Mouse (Mus musculus) gastrocnemius, postnatal 4 days (tissue): Measurements from ENCODE around the gene Gm20716. TPM values are rescaled to one million over a fixed set of nuclear protein-coding genes. Genes with fewer than 3 reads are reported as not detected.
"Not testable (repeated sequence)": the region's sequence is repeated elsewhere in the genome, so short reads cannot be mapped to it uniquely, and the experiment has no call there.

Source experiments
- DNase-seq, 2 experiments: peaks; one replicate each; pipeline ENCODE4 v3.0.0; 2021 to 2022; ENCODE audit warnings: low spot score in 2 of 2, mixed read lengths in 2 of 2
- microRNA-seq: library from miRNA; unstranded; fragments of <30 nt; microRNA quantifications from one replicate; pipeline ENCODE4 v1.2.0, GENCODE M21; 2021
- total RNA-seq, 2 experiments: library from RNA; stranded (reverse); gene quantifications; 2 replicates each; pipeline ENCODE4 v1.2.3; 2021

Gm20716 gene
- total RNA-seq, 2 experiments from 2014 or later, result 23.3 to 26.0 TPM

- no peak for DNase-seq
Measured at GRCm38 (mm10) chr2:168167781-168168180, 62.4 kb downstream of the Gm20716 start.

- peak in 1 of 2 experiments; percentile 30 for DNase-seq
Measured at GRCm38 (mm10) chr2:168166750-168167460, 63.3 kb downstream of the Gm20716 start.

GRCm38 (mm10) chr2:168161978-168162377, 68.2 kb downstream of the Gm20716 start:
- DNase-seq, result no peak

DNA sequence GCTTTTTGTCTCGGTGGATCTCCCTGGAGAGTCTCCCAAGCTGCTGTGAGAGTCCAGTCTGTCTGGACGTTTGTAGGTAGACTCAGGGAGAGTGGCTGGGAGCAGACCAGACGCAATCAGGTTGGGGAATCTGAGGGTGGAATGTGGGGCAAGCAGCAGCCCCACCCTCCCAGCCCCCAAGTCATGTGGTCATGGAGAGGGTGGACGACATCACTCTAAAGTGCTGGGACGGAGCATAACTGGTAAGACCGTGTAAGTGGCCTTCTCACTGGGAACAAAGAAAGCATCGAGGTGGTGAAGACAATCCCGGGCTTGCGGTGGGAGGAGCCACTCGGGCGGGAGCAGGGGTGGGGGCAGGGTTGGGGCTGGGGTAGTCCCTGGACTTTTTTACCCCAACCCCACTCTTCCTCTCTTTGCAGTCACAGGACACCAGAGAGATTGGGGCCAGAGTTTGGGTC, 68.6 kb downstream of the Gm20716 start:
- DNase-seq, result no peak

DNA sequence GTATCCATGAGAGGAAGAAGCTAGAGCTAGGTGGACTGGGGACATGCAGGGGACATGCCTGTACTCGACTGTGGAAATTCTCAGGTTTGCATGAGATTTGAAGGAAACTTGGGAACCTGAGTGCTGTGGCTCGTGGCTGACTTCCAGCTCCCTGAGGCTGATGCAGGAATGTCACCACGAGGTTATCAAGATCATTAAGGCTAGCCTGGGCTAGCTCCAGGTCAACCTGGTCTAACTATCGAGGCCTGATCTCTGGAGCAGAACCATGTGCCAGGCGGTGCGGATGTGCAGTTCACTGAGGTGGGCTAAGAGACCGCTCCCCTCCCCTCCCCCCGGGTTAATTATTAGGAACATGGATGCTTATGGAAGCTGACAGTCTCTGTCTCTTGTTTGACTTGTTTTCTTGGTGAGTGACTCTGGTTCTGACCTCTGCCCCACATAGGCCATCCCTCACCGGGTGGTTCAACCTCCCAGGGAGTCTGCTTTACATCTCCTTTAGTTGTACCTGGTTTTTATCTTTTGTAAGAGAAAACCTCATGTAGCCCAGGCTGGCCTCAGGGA, 69.7 kb downstream of the Gm20716 start:
- DNase-seq, result no peak

DNA sequence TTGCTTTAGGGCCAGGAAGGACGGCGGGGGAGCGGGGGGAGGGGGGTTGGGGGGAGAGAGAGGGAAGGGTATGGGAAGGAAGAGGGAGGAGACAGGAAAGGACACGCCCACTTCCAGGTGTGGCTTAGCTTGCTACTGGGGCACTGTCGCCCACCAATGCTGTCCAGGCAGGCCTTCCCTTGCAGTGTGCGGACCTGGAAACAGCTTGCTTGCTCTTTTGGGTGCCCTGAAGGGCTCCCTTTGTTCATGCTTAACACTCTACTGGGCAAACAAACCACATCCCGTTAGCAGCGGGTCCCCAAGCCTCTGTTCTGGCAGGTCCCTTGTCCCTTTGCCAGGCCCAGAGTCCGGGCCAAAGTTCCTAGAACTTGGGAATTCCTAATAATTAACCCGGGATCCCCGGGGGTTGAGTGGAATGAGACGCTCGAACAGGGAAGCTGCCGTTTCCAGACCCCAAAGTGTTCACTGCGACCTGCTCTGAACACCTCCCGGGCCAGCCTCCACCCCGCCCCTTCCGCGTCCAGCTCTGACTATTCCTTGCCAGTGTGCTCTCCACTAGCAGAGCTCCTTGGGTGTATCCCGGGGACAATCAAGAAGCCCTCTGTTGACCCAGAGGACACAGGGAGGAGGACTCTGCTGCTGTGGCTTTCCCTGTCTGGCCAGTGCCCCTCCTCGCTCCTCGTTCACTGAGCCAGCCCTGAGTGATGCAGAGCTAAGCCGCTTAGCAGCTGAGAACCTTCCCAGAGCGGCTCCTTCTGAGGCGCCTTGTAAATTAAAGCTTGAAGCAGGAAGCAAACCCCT, 71.1 kb downstream of the Gm20716 start:
- peak in 1 of 2 experiments; percentile 19 for DNase-seq

GRCm38 (mm10) chr2:168157974-168158373, 72.2 kb downstream of the Gm20716 start:
- not testable (repeated sequence) for DNase-seq

GRCm38 (mm10) chr2:168156361-168156760, 73.8 kb downstream of the Gm20716 start:
- DNase-seq, result no peak

- no peak for DNase-seq
Measured at GRCm38 (mm10) chr2:168155666-168156065, 74.5 kb downstream of the Gm20716 start.

- peak; percentile 73 to 86 for DNase-seq
Measured at GRCm38 (mm10) chr2:168154090-168154881, 75.9 kb downstream of the Gm20716 start.

GRCm38 (mm10) chr2:168149241-168149640, 80.9 kb downstream of the Gm20716 start:
- no peak for DNase-seq

DNA sequence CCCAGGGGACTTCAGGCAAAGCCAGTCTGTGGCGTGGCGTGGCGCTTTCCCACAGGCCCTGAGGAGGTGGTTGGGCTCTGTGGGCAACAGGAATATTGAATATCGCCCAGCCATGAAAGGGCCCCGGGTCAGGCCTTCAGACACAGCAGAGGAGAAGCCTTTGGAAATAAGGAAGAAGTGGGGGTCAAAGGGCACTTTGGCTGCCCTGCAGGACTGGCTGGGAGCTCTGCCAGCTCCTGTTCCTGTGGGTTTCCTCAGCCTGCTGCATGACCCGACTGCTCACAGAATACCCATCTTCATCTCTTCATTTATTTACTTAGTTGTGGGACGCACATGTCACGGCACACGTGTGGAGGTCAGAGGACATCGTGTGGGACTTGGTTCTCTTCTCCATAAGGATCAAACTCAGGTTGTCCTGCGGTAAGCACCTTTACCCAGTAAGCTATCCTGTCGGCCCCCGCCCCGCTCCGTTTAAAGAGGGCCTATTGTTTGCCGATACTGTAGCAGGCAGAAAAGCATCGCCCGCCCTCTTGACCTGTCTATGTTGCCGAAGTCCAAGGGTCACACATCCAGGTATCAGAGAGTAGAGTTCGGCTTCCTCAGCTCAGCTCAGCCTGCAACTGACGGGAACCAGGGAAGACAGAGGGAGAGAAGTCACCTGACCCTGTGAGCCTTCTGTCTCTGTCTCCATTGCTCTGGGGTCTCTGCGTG, 82.3 kb downstream of the Gm20716 start:
- DNase-seq, result no peak

GRCm38 (mm10) chr2:168145437-168145836, 84.7 kb downstream of the Gm20716 start:
- no peak for DNase-seq

GRCm38 (mm10) chr2:168143794-168144193, 86.4 kb downstream of the Gm20716 start:
- no peak for DNase-seq

GRCm38 (mm10) chr2:168137161-168137560, 93.0 kb downstream of the Gm20716 start:
- no peak for DNase-seq

Small RNA genes within 50 kb of the gene (microRNA-seq; reads per million reads assigned to microRNA genes)
- not detected for gene Gm24561

Other genes with a start within 250 kb of the Gm20716 start
- 1 to 10 TPM; 5.7 to 7.9 TPM for gene Ripor3, start 219.7 kb downstream of the Gm20716 start, total RNA-seq
- 1 to 10 TPM; 1.7 TPM for gene Pard6b, start 149.4 kb downstream of the Gm20716 start, total RNA-seq
- gene Adnp, start 23.3 kb downstream of the Gm20716 start, total RNA-seq, result 10 to 100 TPM; 48.9 to 49.4 TPM
- 10 to 100 TPM; 61.7 to 63.9 TPM for gene Dpm1, start 227 bp upstream of the Gm20716 start, total RNA-seq
- 1 to 10 TPM; 5.4 to 6.1 TPM for gene Mocs3, start 258 bp upstream of the Gm20716 start, total RNA-seq
- gene Kcng1, start 51.4 kb upstream of the Gm20716 start, total RNA-seq, result under 1 TPM; 0.10 to 0.20 TPM